Mouse (Mus musculus): ENCODE results near the gene Mettl27. TPM values are rescaled to one million over a fixed set of nuclear protein-coding genes. Genes with fewer than 3 reads are reported as not detected.
"Not testable (repeated sequence)": the region's sequence is repeated elsewhere in the genome, so short reads cannot be mapped to it uniquely, and the experiment has no call there.

Gene Mettl27
- total RNA-seq, 2 experiments from 2014 or later: 23.6 to 24.2 TPM

DNA sequence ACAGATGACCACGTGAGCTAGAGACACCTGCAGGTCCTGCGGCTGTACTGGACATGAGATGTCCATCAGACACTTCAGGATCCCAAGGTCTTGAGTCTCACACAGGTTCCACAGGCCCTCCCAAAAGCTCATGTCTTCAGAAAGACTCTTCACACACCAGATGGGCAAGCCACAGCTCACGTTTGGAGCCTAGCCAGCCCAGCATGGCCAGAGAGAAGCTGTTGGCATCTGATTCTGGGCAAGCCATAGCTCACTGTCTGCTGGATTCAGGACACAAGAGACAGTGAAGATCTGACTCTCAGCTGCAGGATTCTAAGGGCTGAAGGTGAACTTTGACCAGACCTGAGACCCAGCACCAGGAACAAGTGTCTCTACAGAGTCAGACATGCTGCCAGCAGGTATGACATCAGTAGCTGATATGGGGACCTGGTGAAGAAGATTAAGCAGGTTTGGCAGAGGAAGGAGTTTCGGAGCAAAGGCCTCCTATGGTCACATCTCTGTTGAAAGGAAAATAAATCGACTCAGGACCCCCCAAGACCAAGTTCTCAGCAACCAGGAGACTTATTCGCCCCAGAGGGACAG lies 12.0 kb upstream of the Mettl27 start:
- no peak for DNase-seq

DNA sequence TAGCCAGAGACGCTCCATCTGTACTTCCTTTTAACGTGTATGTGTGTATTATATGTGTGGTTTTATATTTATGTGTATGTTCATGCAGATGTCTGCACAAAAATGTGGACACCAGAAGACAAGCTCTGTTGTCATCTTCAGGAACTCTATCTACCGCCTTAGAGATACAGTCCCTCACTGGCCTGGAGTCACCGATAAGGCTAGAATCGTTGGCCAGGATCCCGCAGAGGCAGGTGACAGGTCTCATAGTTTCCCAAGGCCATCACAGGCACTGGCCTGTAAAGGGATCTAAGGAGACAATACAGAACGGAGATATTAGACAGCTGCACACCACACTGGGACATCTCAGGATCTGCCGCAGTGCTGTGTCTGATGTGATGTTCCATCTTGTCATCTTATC lies 11.1 kb upstream of the Mettl27 start:
- DNase-seq: no peak

DNA sequence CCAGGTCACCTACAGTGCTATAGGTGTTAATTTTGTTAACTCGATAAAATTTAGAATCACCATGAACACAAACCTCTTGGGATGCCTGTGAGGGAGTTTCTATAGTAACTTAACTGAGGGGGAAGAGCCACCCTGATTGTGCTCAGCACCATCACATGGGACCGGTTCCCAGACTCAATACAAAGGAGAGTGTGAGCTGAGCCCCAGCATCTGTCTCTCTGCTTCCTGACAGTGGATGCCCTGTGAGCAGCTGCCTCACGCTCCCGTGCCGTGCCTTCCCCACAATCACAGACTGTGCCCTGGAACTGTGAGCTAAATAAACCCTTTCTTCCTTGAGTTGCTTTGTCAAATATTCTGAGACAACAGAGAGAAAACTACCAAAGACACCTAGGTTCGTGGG lies 9.0 kb upstream of the Mettl27 start:
- no peak for DNase-seq

DNA sequence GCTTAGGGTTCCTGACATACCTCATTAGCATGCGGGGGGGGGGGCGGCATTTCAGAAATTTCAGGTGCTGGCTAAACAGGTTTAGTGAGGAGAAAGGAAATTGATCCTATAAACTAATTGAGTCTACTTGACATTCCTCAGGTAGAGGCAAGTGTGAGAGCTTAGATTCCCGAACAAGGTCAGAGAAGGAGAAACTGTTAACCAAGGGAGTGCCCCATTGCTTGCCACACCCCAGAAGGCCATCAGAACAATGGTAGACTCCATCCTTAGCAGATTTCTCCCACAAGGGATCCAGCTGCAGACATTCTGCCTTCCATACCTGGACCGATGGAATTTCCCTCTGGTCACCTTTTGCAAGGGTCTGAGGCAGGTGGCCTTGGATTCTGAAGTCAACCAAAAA lies 5.4 kb upstream of the Mettl27 start:
- DNase-seq: no peak

DNA sequence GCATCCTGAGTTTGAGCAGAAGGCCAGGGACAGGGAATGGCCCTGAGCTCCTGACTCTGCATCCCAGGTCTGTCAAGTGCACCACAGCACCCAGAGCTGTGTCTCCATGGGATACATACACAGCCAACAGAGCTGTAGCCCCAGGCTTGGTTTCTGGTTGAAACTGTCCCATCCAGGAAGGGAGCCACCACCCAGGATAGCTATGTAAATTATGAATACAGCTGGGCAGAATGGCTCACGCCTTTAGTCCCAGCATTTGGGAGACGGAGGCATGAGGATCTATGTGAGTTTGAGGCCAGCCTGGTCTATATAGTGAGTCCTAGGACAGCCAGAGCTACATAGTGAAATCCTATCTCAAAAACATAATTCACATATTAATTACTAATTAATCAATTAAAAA lies 2.2 kb upstream of the Mettl27 start:
- DNase-seq: no peak

DNA sequence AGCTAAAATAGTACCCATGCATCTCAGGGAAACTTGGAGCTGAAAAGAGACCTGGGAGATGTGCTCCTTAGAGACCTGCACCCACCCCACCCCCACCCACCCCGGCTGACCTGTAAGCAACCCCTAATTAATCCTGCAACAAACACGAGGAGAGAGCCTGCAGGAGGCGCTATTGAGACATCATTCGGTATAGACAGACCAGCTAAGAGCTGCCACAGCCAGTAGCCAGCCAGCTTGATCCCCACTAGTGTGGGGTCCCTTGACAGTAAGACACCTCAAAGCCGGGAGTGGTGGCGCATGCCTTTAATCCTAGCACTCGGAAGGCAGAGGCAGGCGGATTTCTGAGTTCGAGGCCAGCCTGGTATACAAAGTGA lies 722 bp downstream of the Mettl27 start:
- peak; percentile 63 for DNase-seq

DNA sequence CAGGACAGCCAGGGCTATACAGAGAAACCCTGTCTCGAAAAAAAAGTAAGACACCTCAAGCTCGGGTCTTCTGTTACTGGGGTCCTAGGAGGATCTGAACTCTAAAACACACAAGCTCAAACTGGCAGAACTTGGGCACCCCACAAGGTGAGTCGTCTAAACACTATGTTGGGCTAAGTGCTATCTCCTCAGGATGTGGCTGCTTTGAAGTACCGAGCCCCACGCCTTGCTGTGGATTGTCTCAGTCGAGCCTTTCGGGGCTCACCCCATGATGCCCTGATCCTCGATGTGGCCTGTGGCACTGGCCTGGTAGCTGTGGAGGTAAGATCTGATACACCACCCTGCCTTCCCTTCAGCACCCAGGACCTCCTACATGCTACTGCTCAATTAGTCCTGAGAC lies 1.1 kb downstream of the Mettl27 start:
- no peak for DNase-seq

DNA sequence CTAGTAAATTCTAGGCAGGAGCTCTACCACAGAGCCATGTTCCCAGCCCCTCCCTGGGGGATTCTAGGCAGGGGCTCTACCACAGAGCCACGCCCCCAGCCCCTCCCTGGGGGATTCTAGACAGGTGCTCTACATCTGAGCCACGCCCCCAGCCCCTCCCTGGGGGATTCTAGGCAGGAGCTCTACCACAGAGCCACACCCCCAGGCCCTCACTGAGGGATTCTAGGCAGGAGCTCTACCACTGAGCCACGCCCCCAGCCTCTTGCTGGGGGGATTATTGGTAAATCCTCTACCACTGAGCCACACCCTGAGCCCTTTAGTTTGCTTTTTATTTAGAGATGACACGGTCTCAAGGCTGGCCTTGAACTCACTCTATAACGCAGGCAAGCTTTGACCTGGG lies 1.5 kb downstream of the Mettl27 start:
- not testable (repeated sequence) for DNase-seq

DNA sequence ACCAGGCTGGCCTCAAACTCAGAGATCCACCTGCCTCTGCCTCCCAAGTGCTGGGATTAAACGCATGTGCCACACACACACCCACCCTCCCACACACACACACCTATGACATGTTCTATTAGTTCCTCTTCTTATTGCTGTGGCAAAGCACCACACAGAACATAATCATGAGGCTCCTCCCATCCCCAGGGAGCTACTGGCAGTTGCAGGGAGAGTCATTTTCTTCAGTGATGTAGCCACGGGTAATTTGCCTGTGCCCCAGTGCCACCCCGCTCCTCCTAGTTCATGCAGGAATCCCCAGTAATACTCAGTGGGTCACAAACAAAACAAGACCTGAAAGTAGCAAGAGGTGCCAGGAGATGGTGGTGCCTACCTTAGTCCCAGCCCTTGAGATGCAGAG lies 2.5 kb downstream of the Mettl27 start:
- no peak for DNase-seq

DNA sequence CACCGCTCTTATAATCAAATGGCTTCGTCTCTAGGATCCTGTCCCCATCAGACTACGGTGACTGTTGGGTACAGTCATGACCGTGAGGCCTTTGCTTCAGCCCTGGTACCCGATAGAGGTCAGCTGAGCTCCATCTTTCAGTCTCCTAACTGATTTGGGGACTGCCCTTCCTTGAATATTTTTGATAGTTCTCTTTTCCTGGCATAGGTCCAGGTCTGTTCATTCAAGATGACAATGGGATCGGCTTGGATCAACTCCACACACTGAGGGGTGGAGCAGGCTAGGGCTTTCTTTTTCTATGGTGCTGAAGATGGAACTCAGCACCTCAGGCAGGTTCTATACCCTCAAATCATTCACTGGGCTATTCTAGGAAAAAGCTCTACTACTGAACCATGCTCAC lies 3.9 kb downstream of the Mettl27 start:
- DNase-seq: no peak

DNA sequence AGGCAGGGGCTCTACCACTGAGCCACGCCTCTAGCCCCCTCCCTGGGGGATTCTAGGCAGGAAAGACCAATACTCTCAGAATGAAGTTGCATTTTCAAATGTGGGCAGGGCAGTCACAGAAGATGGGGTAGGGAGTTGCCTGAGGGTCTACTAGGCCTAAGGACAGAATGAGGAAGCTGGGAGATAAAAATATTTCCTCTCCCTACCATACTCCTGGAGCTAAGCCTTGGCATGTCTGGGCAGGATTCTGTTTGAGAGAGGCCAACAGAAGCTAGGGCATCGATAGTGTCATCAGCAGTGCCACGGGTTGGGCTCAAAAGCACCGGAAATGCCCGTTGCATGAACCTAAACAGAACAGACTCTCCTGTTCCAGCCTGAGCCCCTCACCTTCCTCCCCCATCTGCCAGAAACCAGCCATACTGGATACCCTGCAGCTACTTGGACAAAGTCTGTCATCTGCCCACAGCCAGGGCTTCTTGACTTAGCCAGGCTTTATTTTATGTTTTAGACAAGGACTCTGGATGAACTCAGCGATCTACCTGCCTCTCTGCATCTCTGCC lies 4.5 kb downstream of the Mettl27 start:
- no peak for DNase-seq

DNA sequence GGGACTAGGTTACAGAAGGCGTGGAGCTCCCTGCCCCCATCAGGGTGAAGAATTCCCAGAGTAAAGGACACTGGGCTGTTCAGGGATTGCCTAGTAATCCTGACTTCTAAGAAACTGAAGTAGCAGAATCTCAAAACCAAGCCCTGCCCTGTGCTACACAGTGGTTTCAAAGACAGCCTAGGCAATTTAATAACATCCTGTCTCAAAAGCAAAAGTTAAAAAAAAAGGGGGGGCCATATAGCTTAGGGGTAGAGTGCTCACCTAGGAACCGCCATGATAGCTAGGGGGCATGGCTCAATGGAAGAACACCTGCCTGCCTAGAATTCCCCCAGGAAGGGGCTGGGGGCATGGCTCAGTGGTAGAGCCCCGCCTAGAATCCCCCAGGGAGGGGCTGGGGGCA lies 6.9 kb downstream of the Mettl27 start:
- no peak for DNase-seq

DNA sequence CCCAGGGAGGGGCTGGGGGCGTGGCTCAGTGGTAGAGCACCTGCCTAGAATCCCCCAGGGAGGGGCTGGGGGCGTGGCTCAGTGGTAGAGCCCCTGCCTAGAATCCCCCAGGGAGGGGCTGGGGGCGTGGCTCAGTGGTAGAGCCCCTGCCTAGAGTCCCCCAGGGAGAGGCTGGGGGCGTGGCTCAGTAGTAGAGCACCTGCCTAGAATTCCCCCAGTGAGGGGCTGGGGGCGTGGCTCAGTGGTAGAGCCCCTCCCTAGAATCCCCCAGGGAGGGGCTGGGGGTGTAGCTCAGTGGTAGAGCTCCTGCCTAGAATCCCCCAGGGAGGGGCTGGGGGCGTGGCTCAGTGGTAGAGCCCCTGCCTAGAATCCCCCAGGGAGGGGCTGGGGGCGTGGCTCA lies 7.4 kb downstream of the Mettl27 start:
- DNase-seq: not testable (repeated sequence)

DNA sequence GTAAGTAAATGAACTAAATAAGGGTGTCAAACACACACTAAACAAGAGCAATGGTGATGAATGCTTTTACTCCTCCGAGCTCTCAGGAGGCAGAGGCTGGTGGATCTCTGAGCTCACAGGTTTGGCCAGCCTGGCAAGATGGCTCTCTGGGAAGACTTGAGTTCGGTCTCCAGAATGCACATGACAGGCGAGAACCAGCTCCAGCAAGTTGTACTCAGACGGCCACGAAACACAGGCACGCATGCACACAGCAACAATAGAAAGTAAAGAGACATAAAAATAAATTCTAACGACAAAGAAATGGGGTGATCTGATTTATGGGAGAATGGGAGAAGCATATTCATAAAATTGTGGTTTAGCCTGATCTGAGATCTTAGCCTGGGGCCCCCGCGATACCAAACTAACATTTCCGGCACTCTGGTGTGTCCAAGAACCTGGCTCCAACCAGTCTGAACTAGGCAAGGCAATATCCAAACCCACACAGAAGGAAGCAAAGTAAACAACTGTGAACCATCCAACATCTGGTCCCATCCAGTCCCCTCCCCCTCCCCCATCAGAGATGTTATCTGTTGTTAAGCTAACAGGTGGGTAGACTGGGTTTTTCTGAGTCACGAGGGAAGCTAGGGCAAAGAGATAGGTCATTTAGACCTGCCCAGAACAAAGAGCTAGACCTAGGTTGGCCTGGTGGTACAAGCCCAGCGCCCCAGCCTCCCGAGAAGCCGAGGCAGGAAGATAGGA lies 9.5 kb downstream of the Mettl27 start:
- no peak for DNase-seq

DNA sequence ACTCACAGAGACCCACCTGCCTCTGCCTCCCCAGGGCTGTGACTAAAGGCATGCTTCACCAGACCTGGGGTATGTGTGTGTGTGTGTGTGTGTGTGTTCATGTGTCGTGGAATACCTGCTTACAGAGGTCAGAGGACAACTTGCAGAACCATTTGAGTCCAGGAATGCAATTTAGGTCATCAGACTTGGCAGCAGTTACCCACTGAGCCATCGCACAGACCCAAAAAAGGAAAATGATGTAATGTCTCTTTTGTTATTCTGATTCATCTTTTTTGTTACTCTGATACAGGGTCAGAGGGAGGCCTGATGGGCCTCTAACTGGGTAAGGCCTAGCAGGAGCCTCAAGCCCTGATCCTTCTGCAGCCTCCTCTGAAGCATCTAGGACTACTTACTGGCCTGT lies 10.6 kb downstream of the Mettl27 start:
- peak; percentile 50 for DNase-seq

DNA sequence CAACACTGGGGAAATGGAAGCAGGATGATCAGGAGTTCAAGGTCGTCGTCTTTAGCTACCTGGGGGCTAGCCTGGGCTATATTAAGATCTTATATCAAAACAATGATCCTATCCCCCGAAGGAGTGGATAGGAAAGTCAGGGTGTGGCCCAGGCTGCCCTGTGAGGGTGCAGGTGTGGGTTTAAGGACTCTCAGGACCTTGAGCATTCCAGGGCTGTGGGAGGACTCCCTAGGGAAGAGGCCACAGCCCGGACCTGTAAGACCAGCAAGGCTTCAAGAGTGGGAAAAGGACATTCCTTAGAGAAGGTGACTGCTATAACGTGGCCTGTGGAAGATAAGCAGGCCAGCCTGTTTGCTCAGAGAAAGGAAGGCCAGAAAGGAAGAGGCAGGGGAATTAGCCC lies 12.0 kb downstream of the Mettl27 start:
- no peak for DNase-seq

DNA sequence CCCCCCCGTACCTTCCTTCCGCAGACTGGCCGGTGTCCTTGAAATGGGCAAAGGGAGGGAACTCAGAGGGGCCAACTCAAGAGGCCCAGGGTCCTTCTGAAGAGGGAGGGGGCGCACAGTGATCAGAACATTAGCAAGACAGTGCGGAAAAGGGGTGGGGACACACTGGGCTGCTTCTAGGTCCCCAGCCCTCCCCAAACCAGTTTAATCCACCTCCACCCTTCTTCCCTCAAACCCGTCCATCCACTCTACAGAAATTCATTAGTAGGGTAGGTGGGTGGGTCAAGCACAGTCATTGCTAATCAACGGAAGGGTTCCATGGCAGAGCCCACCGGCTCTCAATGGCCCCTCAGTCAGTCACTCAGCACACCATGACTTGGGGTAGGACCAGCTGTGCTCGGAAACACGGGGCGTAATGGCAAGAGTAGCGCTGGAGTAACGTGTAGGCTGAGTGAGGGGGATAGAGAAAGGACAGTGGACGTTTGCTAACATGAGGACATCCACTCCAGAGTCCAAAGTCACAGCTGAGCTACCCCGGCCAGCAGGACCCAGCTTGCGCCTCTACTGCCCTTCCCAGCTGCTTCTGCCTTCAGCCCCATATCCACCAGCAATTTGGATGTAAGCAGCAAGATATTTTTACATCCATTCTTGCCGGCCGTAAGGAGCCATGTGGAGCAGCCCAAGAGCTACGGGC lies 13.2 kb downstream of the Mettl27 start:
- DNase-seq: no peak

DNA sequence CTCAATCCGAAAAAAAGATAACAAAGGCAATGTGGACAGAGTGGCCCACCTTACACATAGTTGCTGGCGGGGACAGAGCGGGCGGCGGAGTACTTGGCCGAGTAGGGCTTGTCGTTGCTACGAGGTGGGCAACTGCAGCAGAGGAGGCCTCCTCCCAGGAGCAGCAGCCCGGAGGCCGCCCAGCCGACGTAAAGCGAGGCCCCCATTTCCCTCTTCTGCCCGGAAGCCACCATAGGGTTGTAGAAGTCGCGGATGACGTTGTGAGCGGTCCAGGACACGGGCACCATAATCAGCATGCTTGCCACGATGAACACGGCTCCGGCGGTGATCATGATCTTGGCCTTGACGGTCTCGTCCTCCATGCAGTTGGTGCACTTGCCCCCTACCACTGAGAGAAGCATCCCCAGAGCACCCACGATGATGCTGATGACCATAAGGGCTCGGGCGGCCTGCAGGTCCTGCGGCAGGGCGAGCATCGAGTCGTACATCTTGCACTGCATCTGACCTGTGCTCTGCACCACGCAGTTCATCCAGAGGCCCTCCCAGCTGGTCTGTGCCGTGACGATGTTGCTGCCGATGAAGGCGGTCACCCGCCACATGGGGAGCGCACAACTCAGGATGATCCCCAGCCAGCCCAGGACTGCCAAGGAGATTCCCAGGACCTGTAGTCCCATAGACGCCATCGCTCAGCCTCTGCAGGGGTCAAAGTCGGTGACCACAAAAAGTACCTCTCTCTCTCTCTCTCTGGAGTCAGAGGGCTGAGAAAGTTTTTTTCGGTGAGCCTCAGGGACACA lies 14.1 kb downstream of the Mettl27 start:
- DNase-seq: no peak

DNA sequence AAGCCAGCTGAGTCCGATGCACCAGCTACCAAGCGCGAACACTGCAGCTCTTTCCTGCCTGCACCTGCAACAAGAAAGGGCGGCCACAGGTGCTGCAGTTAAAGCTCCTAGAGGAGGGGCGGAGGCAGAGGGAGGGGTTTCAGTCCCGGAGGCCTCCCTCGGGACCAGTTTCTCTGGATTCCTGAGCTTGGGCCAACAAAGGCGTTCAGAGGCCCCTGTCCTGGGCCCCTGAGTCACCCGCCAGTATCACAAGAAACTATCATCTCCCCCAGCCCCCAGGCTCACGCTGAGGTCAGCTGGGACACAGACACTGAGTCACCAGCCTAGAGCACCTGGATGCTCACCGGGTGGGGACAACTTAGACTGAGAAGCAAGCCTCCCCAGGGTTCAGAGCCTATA lies 14.7 kb downstream of the Mettl27 start, which contains the start of gene Cldn4:
Gene Cldn4 (minus strand): TSS at position 78 of the 399 bp plus-strand sequence.
- no peak for DNase-seq

DNA sequence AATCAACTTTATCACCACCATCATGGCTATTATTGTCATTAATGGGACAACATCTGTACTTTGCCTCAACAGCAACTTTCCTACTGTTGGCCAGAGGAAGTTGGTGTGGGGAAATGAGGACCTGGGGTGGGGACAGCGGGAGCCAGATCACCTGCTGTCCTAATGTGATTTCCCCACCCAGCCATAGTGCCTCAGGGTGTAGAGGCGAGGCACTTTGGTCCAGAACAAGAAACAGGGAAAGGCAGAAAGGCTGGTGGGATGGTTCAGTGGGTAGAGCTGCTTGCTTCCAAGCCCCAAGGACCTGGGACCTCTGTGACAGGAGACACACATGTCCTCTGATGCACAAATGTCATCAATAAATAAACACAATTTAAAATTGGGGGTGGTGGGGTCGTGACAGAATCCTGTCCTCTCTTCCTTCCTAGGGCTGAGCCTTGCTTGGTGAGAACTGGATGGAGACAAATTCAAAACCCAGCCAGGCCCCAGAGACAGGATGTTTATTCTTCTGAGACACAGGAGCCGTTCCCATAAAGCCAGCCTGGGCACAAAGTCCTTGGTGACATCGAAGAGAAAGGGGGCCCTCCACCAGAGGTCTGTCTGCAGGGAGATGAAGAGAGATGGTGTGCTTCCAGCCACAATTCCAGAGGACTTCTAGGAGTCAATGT lies 15.4 kb downstream of the Mettl27 start:
- no peak for DNase-seq

DNA sequence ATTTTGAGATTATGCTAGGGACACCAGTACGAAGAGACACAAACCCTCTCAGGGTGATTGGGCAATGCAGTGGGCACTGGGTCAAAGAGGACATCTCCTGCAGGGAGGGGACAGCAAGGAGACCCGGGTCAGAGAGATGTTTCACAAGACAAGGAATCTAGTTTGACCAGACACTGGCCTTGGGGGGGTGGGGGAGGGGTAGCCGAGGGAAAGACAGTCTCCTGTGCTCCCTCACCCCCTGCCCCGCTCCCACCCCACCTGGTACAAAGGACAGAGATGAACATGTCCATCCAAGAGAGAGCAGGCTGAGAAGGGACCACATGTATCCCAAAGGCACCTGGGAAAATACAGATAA lies 15.9 kb downstream of the Mettl27 start:
- DNase-seq: no peak
